Mouse (Mus musculus): ENCODE data around the gene Arl6ip6. TPM values are rescaled to one million over a fixed set of nuclear protein-coding genes. Genes with fewer than 3 reads are reported as not detected.

Gene Arl6ip6
- total RNA-seq, 2 experiments from 2014 or later = 37.0 to 39.6 TPM

Other genes with a start within 250 kb of the Arl6ip6 start
- gene Prpf40a, start 442 bp upstream of the Arl6ip6 start, total RNA-seq (2021) = 100 to 1,000 TPM in 1 of 2 experiments, 10 to 100 TPM in 1; 89.8 to 102 TPM

All from adrenal gland, postnatal 4 days (tissue).